Mouse (Mus musculus): Measurements from ENCODE around the gene Lrrc8d. TPM values are rescaled to one million over a fixed set of nuclear protein-coding genes. Genes with fewer than 3 reads are reported as not detected.
A peak's percentile ranks its signal among the peaks of the same experiment; 100 is the strongest.

The Lrrc8d gene
- polyA plus RNA-seq, 1 experiment from 2014 or later: 32.8 TPM

DNA sequence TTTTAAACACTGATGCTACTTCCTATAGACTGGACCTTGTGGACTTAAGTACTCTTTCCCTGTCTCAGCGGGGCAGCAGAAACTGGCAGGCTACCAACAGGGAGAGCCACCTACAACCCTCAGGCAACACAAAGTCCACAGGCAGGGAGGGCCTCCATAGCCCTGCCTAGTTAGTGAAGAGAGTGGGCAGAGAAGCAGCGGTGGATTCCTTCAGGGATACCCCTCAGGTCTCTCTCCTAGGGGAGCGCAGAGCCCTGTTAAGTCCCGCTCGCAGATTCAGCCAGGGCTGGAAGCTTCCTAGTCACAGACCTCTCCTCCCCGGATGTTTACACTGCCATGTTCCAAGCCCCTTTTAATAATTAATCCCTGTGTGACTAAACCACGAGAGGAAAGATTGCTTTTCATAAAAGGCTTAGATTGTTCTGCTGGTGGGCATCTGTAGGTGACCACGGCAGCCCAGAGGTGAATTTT, 92.6 kb downstream of the Lrrc8d start:
- WGBS: 23% methylated on average over 8 of the region's 8 CpGs
- Histone ChIP-seq H3K4me3 (no peak overlapping the region), H3K36me3 (no peaks in the 10 kb centered on the region), H3K9ac (peak overlapping the region; percentile 46), H3K27ac (peak overlapping the region; percentile 79), H3K27me3 (no peaks in the 10 kb centered on the region), H3K9me3 (no peaks in the 10 kb centered on the region), H3K4me2 (peak overlapping the region; percentile 38), H3K4me1 (replicated peaks) (peaks cover 51% of the 10 kb centered on the region)
- ATAC-seq (ENCODE audit: low FRiP score): peak; percentile 38; the same call in 1 of the 2 replicates

DNA sequence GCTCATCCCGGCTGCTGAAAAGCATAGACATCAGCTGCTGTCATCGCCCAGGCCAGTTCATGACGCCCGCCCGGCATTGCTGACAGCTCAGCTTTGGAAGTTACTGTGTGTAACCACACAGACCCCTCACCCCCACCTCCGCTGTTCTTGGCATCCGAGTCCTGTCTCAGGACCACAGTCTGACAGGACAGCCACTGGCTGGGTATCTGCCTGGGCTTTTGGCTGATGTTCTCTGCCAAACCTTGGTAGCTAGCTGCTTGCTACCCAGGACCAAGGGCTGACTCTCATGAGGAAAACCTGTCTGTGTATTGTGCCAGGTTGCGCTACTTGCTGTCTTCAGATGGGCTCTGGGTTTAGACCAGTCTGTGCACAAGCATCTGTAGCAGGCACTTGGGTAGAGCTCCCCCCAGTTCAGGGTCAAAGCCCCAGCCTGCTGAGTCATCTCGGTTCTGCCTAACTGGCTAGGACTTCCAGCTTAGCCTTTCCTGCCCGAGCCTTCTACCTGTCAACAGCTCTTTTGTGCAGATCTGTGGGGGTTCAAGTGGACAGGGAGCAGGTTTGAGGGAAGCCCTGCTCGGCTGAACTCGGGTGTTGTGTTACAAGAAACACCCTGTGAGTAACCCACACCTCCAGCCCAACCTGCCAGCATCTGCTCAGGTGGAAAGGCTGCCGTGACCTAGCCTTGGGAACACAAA, 93.2 kb downstream of the Lrrc8d start:
- Histone ChIP-seq H3K9me3 (no peaks in the 10 kb centered on the region), H3K4me3 (no peak overlapping the region), H3K9ac (peak overlapping the region; percentile 46), H3K4me1 (replicated peaks) (peaks cover 44% of the 10 kb centered on the region), H3K4me2 (peak overlapping the region; percentile 38), H3K27ac (peak overlapping the region; percentile 79), H3K36me3 (no peaks in the 10 kb centered on the region), H3K27me3 (no peaks in the 10 kb centered on the region)
- 42% methylated on average over 13 of the region's 13 CpGs for WGBS
- ATAC-seq (ENCODE audit: low FRiP score): peak; percentile 77

DNA sequence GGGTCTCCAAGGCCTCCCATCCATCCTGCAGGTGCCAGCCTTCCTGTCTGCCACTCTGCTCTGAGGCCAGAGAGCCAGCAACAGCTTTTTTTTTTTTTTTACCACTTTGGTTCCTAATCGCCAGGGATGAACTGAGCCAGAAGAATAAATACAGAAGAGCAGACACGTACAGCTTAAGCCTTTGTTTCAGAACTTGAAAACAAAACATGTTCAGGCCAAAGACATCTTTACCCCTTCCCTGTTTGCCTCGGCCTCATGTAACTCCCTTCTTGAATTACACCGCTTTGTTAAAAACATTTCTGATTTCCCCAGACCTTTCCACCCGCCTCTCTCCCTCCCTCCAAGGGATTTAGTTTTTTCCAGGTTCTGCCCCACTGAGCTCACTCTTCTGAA, 93.8 kb downstream of the Lrrc8d start:
- no peak for ATAC-seq (ENCODE audit: low FRiP score)
- 61% methylated on average over 5 of the region's 5 CpGs for WGBS
- no peak overlapping the region for H3K4me2 ChIP-seq
- peaks cover 39% of the 10 kb centered on the region for H3K4me1 ChIP-seq (replicated peaks)
- H3K4me3 ChIP-seq: no peak overlapping the region
- peak overlapping the region; percentile 79 for H3K27ac ChIP-seq
- no peaks in the 10 kb centered on the region for H3K9me3 ChIP-seq
- no peaks in the 10 kb centered on the region for H3K27me3 ChIP-seq
- no peaks in the 10 kb centered on the region for H3K36me3 ChIP-seq
- peak overlapping the region; percentile 46; the same call in 1 of the 2 replicates for H3K9ac ChIP-seq

DNA sequence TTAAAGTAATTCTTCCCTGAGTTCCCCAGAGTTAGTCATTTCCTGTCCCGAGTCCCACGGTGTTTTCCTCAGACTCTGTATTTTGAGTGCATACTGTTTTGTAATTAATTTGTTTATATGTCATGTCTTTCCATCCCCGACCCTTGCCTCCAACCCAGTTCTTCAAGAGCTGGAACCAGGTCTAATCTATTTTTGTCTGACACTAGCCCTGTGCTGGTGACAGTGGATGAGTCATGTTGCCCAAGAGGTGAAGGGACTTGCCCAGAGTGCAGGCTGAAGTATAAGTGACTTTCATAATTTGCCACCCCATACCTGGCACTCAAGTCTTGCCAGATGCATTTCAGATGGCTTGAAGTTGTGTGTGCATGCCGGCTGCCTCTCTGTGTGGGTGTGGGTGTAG, 98.7 kb downstream of the Lrrc8d start:
- H3K4me2 ChIP-seq: no peak overlapping the region
- ATAC-seq (ENCODE audit: low FRiP score): no peak

DNA sequence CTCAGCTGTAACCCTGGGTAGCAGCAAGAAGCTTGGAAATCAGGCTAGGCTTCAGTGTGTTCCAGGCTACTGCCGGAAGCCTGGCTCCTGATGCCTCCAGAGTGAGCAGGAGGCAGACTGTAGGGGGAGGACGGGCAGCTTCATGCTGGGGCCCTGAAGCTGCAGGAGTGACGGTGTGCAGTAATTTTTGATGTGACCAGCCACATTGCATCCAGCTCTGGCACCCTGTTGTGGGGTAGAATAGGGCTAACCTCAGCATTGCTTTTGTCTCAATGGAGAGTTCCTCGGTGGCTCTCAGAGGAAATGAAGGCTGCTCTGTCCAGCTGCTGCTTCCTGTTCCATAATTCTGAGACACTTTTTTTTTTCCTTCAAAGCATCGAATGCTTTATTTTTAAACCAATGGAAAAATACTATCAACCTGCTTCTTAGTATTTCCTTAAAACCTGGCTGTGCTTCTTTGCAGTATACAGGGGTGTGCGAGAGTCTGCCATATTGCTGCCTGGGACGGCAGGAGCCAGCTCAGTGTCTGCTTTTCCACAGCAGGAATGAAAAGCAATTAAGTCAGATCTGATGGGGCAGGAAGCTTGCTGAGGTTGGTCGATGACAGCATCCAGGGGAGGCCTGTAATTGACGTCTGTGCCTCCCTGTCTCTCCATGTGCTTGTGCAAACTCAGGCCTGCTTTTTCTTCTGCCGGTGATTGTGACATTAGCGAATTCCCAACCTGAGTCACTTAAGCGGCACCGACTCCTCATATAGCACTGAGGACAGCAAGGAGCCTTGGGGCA, 100.3 kb downstream of the Lrrc8d start:
- Histone ChIP-seq H3K9me3 (no peaks in the 10 kb centered on the region), H3K27me3 (no peaks in the 10 kb centered on the region), H3K4me3 (no peak overlapping the region), H3K36me3 (no peaks in the 10 kb centered on the region), H3K4me2 (peak overlapping the region; percentile 25), H3K9ac (peak overlapping the region; percentile 62), H3K4me1 (replicated peaks) (peaks cover 25% of the 10 kb centered on the region), H3K27ac (peak overlapping the region; percentile 83)
- 26% methylated on average over 13 of the region's 13 CpGs for WGBS
- peak; percentile 70 for ATAC-seq (ENCODE audit: low FRiP score)

More for the DNA sequence above, 98.7 kb downstream of the Lrrc8d start:
- Histone ChIP-seq H3K27me3 (no peaks in the 10 kb centered on the region), H3K27ac (no peak overlapping the region), H3K36me3 (no peaks in the 10 kb centered on the region), H3K9ac (no peak overlapping the region), H3K9me3 (no peaks in the 10 kb centered on the region), H3K4me3 (no peak overlapping the region), H3K4me1 (replicated peaks) (peaks cover 28% of the 10 kb centered on the region)
- 93% methylated on average over 4 of the region's 4 CpGs for WGBS

DNA sequence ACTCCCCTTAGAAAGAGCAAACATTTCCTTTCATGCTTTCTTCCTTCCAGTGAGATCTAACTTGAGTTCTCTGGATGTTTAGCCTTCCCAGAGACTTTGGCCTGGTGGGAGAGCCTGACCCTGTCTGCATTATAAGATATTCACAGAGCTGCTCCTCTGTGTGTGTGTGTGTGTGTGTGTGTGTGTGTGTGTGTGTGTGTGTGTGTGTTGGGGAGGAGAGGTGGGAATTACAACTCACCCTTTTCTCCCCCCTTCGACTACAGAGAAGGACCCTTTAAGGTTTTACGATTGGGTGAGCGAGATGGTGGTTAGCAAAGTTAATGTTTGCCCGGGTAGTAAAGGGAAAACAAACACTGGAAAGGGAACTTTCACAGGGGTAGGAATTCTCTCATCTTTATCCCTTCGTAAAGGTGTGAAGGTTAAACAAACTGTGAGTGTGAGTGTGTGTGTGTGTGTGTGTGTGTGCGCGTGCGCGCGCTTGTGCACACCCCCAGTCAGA, 101.3 kb downstream of the Lrrc8d start:
- WGBS: 73% methylated on average over 10 of the region's 10 CpGs
- Histone ChIP-seq H3K4me3 (no peak overlapping the region), H3K9ac (no peak overlapping the region), H3K27ac (peak overlapping the region; percentile 83; the same call in 1 of the 2 replicates), H3K27me3 (no peaks in the 10 kb centered on the region), H3K4me2 (no peak overlapping the region), H3K9me3 (no peaks in the 10 kb centered on the region), H3K4me1 (replicated peaks) (peaks cover 25% of the 10 kb centered on the region), H3K36me3 (no peaks in the 10 kb centered on the region)
- no peak for ATAC-seq (ENCODE audit: low FRiP score)

DNA sequence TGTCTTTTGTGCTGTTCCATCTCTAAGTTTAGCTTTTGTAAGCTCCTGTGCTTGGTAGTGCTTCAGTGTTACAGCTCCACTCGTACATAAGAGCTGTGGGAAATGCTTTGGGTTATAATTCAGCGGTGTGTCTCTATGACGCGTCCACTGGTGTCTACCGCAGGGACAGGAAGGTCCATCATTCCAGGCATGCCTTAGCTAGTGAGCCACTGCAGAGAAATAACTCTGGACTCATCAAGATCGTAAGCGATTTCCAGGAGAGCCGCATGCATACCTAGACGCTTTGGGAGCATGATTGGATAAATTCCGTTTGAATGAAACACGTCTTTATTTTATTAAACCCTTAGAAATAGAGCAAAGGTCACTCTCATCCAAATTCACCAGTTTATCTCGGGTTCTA, 106.2 kb downstream of the Lrrc8d start:
- H3K9me3 ChIP-seq: no peaks in the 10 kb centered on the region
- no peak overlapping the region for H3K9ac ChIP-seq
- no peak for ATAC-seq (ENCODE audit: low FRiP score)
- no peak overlapping the region for H3K4me2 ChIP-seq
- no peak overlapping the region for H3K27ac ChIP-seq
- 0 out of 2 replicates have a peak, but pooled peaks cover 2% of the 10 kb centered on the region for H3K36me3 ChIP-seq
- no peaks in the 10 kb centered on the region for H3K27me3 ChIP-seq
- H3K4me1 ChIP-seq (replicated peaks): peaks cover 20% of the 10 kb centered on the region
- no peak overlapping the region for H3K4me3 ChIP-seq
- 90% methylated on average over 12 of the region's 12 CpGs for WGBS

DNA sequence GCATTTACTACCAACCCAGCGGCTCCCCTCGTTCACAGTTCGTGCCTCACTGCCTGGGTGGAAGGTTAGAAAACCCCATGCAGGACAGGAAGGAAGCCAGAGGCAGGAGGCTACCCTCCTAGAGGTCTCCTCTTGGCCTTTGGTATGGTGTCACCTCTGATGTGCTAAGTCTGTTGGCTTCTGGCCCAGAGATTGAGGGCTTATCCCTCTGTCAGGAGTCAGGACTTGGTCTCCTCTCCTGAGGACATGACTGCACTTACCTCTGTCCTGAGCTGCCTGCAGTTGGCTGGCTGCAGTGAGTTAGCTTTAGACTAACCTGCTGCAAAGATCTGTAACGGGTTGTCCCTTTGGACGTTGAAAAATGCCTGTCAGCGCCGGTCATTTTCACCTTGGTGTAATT, 107.7 kb downstream of the Lrrc8d start:
- H3K36me3 ChIP-seq: peaks cover 16% of the 10 kb centered on the region
- ATAC-seq (ENCODE audit: low FRiP score): no peak
- no peaks in the 10 kb centered on the region for H3K27me3 ChIP-seq
- H3K9me3 ChIP-seq: peaks cover 8% of the 10 kb centered on the region; the same call in 1 of the 2 replicates
- H3K9ac ChIP-seq: no peak overlapping the region
- H3K4me2 ChIP-seq: no peak overlapping the region
- peaks cover 11% of the 10 kb centered on the region; the same call in 1 of the 2 replicates for H3K4me1 ChIP-seq (replicated peaks)
- no peak overlapping the region for H3K4me3 ChIP-seq
- WGBS: 66% methylated on average over 7 of the region's 7 CpGs
- no peak overlapping the region for H3K27ac ChIP-seq

DNA sequence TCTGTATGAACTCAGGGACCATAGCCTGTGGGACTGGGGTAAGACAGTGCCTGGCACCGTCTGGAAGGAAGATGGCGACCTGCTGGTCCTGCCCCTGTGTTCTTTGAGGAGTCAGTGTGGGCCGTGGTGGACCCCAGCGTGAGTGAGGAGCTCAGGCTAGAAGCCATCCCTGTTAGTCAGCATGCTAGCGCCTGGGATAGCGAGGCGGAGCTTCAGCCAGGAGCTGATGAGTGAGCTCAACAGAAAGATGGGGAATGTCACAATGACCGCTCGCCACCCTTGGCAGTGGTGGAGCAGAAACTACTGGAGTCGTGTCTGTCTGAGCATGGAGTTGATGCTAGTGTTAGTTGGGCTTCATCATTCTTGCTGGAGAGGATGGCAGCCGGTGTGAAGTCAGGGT, 109.3 kb downstream of the Lrrc8d start:
- H3K4me3 ChIP-seq: no peak overlapping the region
- H3K27me3 ChIP-seq: no peaks in the 10 kb centered on the region
- H3K9me3 ChIP-seq: peaks cover 19% of the 10 kb centered on the region
- H3K27ac ChIP-seq: no peak overlapping the region
- H3K9ac ChIP-seq: no peak overlapping the region
- no peak for ATAC-seq (ENCODE audit: low FRiP score)
- H3K4me1 ChIP-seq (replicated peaks): peaks cover 11% of the 10 kb centered on the region; the same call in 1 of the 2 replicates
- peaks cover 32% of the 10 kb centered on the region for H3K36me3 ChIP-seq
- no peak overlapping the region for H3K4me2 ChIP-seq
- WGBS: 86% methylated on average over 11 of the region's 11 CpGs

DNA sequence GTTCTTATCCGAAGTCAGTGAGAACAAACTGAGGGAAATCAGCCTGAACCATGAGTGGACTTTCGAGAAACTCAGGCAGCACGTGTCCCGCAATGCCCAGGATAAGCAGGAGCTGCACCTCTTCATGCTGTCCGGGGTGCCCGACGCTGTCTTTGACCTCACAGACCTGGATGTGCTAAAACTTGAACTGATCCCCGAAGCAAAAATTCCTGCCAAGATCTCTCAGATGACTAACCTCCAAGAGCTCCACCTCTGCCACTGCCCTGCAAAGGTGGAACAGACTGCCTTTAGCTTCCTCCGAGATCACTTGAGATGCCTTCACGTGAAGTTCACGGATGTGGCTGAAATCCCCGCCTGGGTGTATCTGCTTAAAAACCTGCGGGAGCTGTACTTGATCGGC, 113.3 kb downstream of the Lrrc8d start:
- Histone ChIP-seq H3K4me2 (no peak overlapping the region), H3K27me3 (no peaks in the 10 kb centered on the region), H3K9ac (no peak overlapping the region), H3K27ac (no peak overlapping the region), H3K4me3 (no peak overlapping the region), H3K36me3 (peaks cover 34% of the 10 kb centered on the region), H3K9me3 (peaks cover 19% of the 10 kb centered on the region), H3K4me1 (replicated peaks) (peaks cover 20% of the 10 kb centered on the region)
- ATAC-seq (ENCODE audit: low FRiP score): no peak
- 99% methylated on average over 14 of the region's 14 CpGs for WGBS

DNA sequence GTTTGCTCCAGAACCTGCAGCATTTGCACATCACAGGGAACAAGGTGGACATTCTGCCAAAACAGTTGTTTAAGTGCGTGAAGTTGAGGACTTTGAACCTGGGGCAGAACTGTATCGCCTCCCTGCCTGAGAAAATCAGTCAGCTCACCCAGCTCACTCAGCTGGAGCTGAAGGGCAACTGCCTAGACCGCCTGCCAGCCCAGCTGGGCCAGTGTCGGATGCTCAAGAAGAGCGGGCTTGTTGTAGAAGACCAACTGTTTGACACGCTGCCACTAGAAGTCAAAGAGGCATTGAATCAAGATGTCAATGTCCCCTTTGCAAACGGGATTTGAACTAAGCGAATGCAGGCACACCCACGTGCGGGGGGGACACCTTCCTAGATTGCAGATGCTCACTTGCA, 114.2 kb downstream of the Lrrc8d start:
- peaks cover 26% of the 10 kb centered on the region for H3K4me1 ChIP-seq (replicated peaks)
- ATAC-seq (ENCODE audit: low FRiP score): no peak
- WGBS: 91% methylated on average over 10 of the region's 10 CpGs

DNA sequence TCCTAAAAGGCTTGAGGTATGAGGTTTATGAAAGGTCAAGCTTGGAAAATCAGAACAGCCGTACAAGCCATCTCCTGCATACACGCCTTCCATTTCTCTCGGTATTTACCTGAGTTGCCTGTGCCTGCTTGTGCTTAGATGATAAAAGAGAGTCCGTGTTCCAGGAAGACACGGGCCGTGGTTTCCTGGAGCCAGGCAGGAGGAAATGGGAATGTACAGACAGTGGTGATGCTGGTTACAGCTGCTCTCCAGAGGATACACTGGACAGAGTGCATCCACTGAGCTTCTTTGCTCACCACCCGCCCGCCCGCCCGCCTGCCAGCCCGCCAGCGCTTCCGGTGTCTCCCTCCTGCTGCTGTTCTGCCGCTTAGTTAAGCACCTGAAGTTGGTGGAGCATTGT, 116.3 kb downstream of the Lrrc8d start:
- H3K27ac ChIP-seq: no peak overlapping the region
- no peak for ATAC-seq (ENCODE audit: low FRiP score)
- 90% methylated on average over 14 of the region's 14 CpGs for WGBS
- H3K4me3 ChIP-seq: no peak overlapping the region
- H3K27me3 ChIP-seq: no peaks in the 10 kb centered on the region
- H3K9me3 ChIP-seq: peaks cover 19% of the 10 kb centered on the region
- H3K4me1 ChIP-seq (replicated peaks): peaks cover 23% of the 10 kb centered on the region
- H3K36me3 ChIP-seq: peaks cover 32% of the 10 kb centered on the region
- H3K4me2 ChIP-seq: no peak overlapping the region
- H3K9ac ChIP-seq: no peak overlapping the region

More for the DNA sequence above, 114.2 kb downstream of the Lrrc8d start:
- no peaks in the 10 kb centered on the region for H3K27me3 ChIP-seq
- H3K9me3 ChIP-seq: peaks cover 19% of the 10 kb centered on the region
- H3K4me2 ChIP-seq: no peak overlapping the region
- H3K9ac ChIP-seq: no peak overlapping the region
- peaks cover 34% of the 10 kb centered on the region for H3K36me3 ChIP-seq
- H3K27ac ChIP-seq: no peak overlapping the region
- no peak overlapping the region for H3K4me3 ChIP-seq
